20 mouse cellular contexts compared by ENCODE assay signal in the genomic region with DNA sequence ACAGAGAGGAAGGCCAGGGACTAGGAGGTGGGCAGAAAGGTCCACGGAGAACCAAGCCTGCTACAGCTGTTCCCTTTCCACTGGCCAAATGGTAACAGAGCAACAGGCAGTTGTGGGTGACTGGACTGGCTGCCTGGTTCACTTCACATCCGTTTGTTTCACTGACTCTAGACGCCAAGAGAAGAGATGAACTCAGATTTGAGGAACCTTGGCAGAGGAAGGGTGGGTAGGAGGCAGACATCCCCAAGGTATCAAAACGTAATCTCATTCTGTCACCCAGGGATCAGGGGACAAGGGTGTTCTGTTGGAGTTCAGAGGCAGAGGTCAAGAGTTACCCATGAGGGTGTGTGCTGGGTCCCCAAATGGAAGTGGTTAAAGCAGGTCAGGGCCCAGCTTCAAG.
"Had no signal": no experiment of that assay in that cellular context is flagged by ENCODE, and none has a peak within 500 bp of the region (broad histone marks: within the 10 kb centered on the region; RNA-seq: fewer than 3 reads in every experiment).

No protein-coding gene starts in this region.

- H3K36me3 ChIP-seq: heart, embryonic 10.5 days; heart, embryonic 12.5 days; hindbrain, embryonic 10.5 days; hindbrain, embryonic 12.5 days; limb, embryonic 13.5 days; limb, embryonic 15.5 days; liver, embryonic 12.5 days had no signal

- DNase-seq: gastrocnemius, postnatal 14 days; gastrocnemius, postnatal 36 days; heart, postnatal 10 days; heart, postnatal 4 days; kidney, adult 11 months; kidney, adult 8-10 months; kidney, postnatal 10 days; kidney, postnatal 36 days; layer of hippocampus, adult 9-11 months; layer of hippocampus, postnatal 36 days; left cerebral cortex, postnatal 4 days had no signal

- H3K27ac ChIP-seq: hindbrain, embryonic 10.5 days; hindbrain, embryonic 12.5 days; hindbrain, embryonic 14.5 days; limb, embryonic 13.5 days; limb, embryonic 15.5 days; liver, embryonic 12.5 days; liver, embryonic 14.5 days had no signal

- H3K9me3 ChIP-seq: heart, embryonic 10.5 days; heart, embryonic 12.5 days; hindbrain, embryonic 10.5 days; hindbrain, embryonic 12.5 days; limb, embryonic 13.5 days; limb, embryonic 15.5 days; liver, embryonic 12.5 days had no signal

- H3K9ac ChIP-seq: hindbrain, embryonic 12.5 days; limb, embryonic 13.5 days; limb, embryonic 15.5 days; liver, embryonic 12.5 days; liver, embryonic 14.5 days had no signal
